Mouse (Mus musculus): ENCODE results near the gene Emg1. TPM values are rescaled to one million over a fixed set of nuclear protein-coding genes. Genes with fewer than 3 reads are reported as not detected.

The Emg1 gene
- total RNA-seq, 2 experiments from 2014 or later: 47.4 to 50.9 TPM

GRCm38 (mm10) chr6:124702102-124702783, 9.7 kb downstream of the Emg1 start:
- no peak overlapping the region for H3K4me3 ChIP-seq
- intact Hi-C loops (cut with DNase I): loop anchor here (2.0 to 5.0 kb wide), 2 partner anchors 39 to 40 kb away; partner anchors contain the start of genes Grcc10 and Lpcat3
- TF ChIP-seq CTCF (IDR thresholded peaks at IDR 0.05): no peak
- no peak for DNase-seq (ENCODE audit: extremely low spot score in 1 of 2, low spot score in 2 of 2)
- no peak overlapping the region for H3K27ac ChIP-seq

GRCm38 (mm10) chr6:124701338-124701737, 10.6 kb downstream of the Emg1 start:
- DNase-seq (ENCODE audit: extremely low spot score in 1 of 2, low spot score in 2 of 2): no peak
- peak overlapping the region; percentile 0; the same call in 1 of the 2 replicates for H3K27ac ChIP-seq
- H3K4me3 ChIP-seq: no peak overlapping the region
- peak; percentile 15; the same call in 1 of the 2 replicates for TF ChIP-seq CTCF (IDR thresholded peaks at IDR 0.05)
- intact Hi-C loops (cut with DNase I): loop anchor here (5.0 kb wide), 1 partner anchor 41 kb away; the partner anchor contains the start of gene Grcc10

- DNase-seq (ENCODE audit: extremely low spot score in 1 of 2, low spot score in 2 of 2): peak; percentile 47 to 62
- intact Hi-C loops (cut with DNase I): loop anchor here (5.0 kb wide), 1 partner anchor 42 kb away; the partner anchor contains the start of gene Grcc10
- no peak for TF ChIP-seq CTCF (IDR thresholded peaks at IDR 0.05)
- Histone ChIP-seq H3K4me3 (no peak overlapping the region), H3K27ac (peak overlapping the region; percentile 0)
Measured at GRCm38 (mm10) chr6:124699962-124700610, 11.9 kb downstream of the Emg1 start.

GRCm38 (mm10) chr6:124699366-124699765, 12.6 kb downstream of the Emg1 start:
- TF ChIP-seq CTCF (IDR thresholded peaks at IDR 0.05): no peak
- DNase-seq (ENCODE audit: extremely low spot score in 1 of 2, low spot score in 2 of 2): no peak
- H3K27ac ChIP-seq: no peak overlapping the region
- intact Hi-C loops (cut with DNase I): no loop called here
- no peak overlapping the region for H3K4me3 ChIP-seq

- Histone ChIP-seq H3K27ac (no peak overlapping the region), H3K4me3 (no peak overlapping the region)
- TF ChIP-seq CTCF (IDR thresholded peaks at IDR 0.05): no peak
- intact Hi-C loops (cut with DNase I): no loop called here
- DNase-seq (ENCODE audit: extremely low spot score in 1 of 2, low spot score in 2 of 2): no peak
Measured at GRCm38 (mm10) chr6:124698751-124699150, 13.2 kb downstream of the Emg1 start.

GRCm38 (mm10) chr6:124696441-124697150, 15.4 kb downstream of the Emg1 start:
- TF ChIP-seq CTCF (IDR thresholded peaks at IDR 0.05): no peak
- Histone ChIP-seq H3K4me3 (no peak overlapping the region), H3K27ac (no peak overlapping the region)
- DNase-seq (ENCODE audit: extremely low spot score in 1 of 2, low spot score in 2 of 2): no peak
- intact Hi-C loops (cut with DNase I): no loop called here

- peak overlapping the region; percentile 58 for H3K27ac ChIP-seq
Measured at GRCm38 (mm10) chr6:124694166-124694955, 17.6 kb downstream of the Emg1 start.

GRCm38 (mm10) chr6:124693243-124693981, 18.6 kb downstream of the Emg1 start:
- no peak for TF ChIP-seq CTCF (IDR thresholded peaks at IDR 0.05)
- no peak overlapping the region for H3K4me3 ChIP-seq
- peak overlapping the region; percentile 56 for H3K27ac ChIP-seq
- intact Hi-C loops (cut with DNase I): no loop called here
- DNase-seq (ENCODE audit: extremely low spot score in 1 of 2, low spot score in 2 of 2): no peak

More at GRCm38 (mm10) chr6:124694166-124694955, 17.6 kb downstream of the Emg1 start:
- no peak overlapping the region for H3K4me3 ChIP-seq
- DNase-seq (ENCODE audit: extremely low spot score in 1 of 2, low spot score in 2 of 2): peak; percentile 43 to 54
- no peak for TF ChIP-seq CTCF (IDR thresholded peaks at IDR 0.05)
- intact Hi-C loops (cut with DNase I): no loop called here

- Histone ChIP-seq H3K4me3 (no peak overlapping the region), H3K27ac (no peak overlapping the region)
- intact Hi-C loops (cut with DNase I): no loop called here
- no peak for TF ChIP-seq CTCF (IDR thresholded peaks at IDR 0.05)
- no peak for DNase-seq (ENCODE audit: extremely low spot score in 1 of 2, low spot score in 2 of 2)
Measured at GRCm38 (mm10) chr6:124690517-124690916, 21.5 kb downstream of the Emg1 start.

GRCm38 (mm10) chr6:124689011-124689410, 23.0 kb downstream of the Emg1 start:
- TF ChIP-seq CTCF (IDR thresholded peaks at IDR 0.05): no peak
- no peak for DNase-seq (ENCODE audit: extremely low spot score in 1 of 2, low spot score in 2 of 2)
- Histone ChIP-seq H3K4me3 (no peak overlapping the region), H3K27ac (no peak overlapping the region)
- intact Hi-C loops (cut with DNase I): no loop called here

Data from left cerebral cortex, adult 2 months (tissue).